Mouse (Mus musculus): ENCODE results near the gene Zfp853. TPM values are rescaled to one million over a fixed set of nuclear protein-coding genes. Genes with fewer than 3 reads are reported as not detected.

Gene Zfp853
- polyA plus RNA-seq, 1 experiment from 2014 or later: not detected

- Histone ChIP-seq H3K36me3 (peaks cover 71% of the 10 kb centered on the region), H3K4me3 (peak overlapping the region; percentile 88), H3K27ac (no peak overlapping the region), H3K9me3 (no peaks in the 10 kb centered on the region), H3K4me1 (peaks cover 18% of the 10 kb centered on the region), H3K4me2 (replicated peaks) (peak overlapping the region; percentile 88), H3K27me3 (replicated peaks) (no peaks in the 10 kb centered on the region), H3K9ac (peak overlapping the region; percentile 96)
- WGBS: 2% methylated on average over 16 of the region's 16 CpGs
- no peak for ATAC-seq (ENCODE audit: low FRiP score, low read depth)
These were observed 20.8 kb upstream of the Zfp853 start for GRCm38 (mm10) chr5:143314183-143314729.

DNA sequence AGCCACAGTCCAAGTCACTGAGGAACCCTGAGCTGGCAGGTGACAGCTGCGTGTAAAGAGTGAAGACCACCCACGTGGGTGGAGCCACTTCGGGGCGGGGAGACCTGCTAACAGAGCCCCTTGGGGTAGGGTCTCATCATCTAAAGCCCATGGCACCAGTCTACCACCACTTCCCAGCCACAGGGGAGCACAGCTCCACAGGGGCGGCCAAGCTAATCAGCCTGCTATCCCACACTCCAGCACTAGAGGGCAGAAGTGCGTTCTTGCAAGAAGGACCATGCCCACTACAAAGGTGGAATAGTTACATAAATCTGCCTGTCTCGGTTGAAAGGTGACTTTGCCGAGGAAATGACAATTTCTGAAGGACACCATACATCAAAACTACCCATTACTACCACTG is 18.5 kb upstream of the Zfp853 start:
- 71% methylated on average over 8 of the region's 8 CpGs for WGBS
- Histone ChIP-seq H3K9ac (no peak overlapping the region), H3K4me3 (no peak overlapping the region), H3K4me1 (peaks cover 18% of the 10 kb centered on the region), H3K4me2 (replicated peaks) (no peak overlapping the region), H3K27ac (no peak overlapping the region), H3K9me3 (no peaks in the 10 kb centered on the region), H3K27me3 (replicated peaks) (no peaks in the 10 kb centered on the region), H3K36me3 (peaks cover 70% of the 10 kb centered on the region)
- no peak for ATAC-seq (ENCODE audit: low FRiP score, low read depth)

DNA sequence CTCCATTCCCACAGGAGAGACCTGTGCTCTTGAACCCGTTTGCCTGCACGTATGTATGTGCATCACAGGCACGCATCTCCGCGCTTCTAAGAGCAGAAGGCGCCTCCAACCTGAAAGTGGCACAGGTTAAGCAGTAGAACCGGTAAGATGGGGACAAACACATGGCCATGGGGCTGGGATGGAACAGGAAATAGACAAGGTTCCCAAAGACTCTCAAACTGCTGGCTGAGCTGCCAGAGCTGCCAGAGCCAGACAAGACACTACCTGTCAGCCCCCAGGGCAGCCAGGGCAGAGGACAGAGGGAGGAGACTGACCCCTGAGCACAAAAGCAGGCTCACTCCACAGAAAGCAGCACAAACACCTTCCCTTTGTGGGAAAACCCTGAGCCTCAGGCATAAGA is 16.5 kb upstream of the Zfp853 start:
- ATAC-seq (ENCODE audit: low FRiP score, low read depth): no peak
- Histone ChIP-seq H3K4me3 (no peak overlapping the region), H3K27ac (no peak overlapping the region), H3K4me2 (replicated peaks) (no peak overlapping the region), H3K9ac (no peak overlapping the region), H3K36me3 (peaks cover 80% of the 10 kb centered on the region), H3K9me3 (no peaks in the 10 kb centered on the region), H3K27me3 (replicated peaks) (no peaks in the 10 kb centered on the region), H3K4me1 (peaks cover 19% of the 10 kb centered on the region)
- 98% methylated on average over 7 of the region's 7 CpGs for WGBS

- Histone ChIP-seq H3K4me3 (no peak overlapping the region), H3K36me3 (peaks cover 89% of the 10 kb centered on the region), H3K27ac (no peak overlapping the region), H3K4me1 (peaks cover 14% of the 10 kb centered on the region), H3K9ac (no peak overlapping the region), H3K4me2 (replicated peaks) (no peak overlapping the region), H3K27me3 (replicated peaks) (no peaks in the 10 kb centered on the region), H3K9me3 (no peaks in the 10 kb centered on the region)
- 93% methylated on average over 5 of the region's 5 CpGs for WGBS
- ATAC-seq (ENCODE audit: low FRiP score, low read depth): no peak
These were observed 15.4 kb upstream of the Zfp853 start for GRCm38 (mm10) chr5:143308825-143309224.

- Histone ChIP-seq H3K36me3 (peaks cover 95% of the 10 kb centered on the region), H3K9ac (no peak overlapping the region)
- ATAC-seq (ENCODE audit: low FRiP score, low read depth): no peak
These were observed 10.8 kb upstream of the Zfp853 start for GRCm38 (mm10) chr5:143304251-143304650.

DNA sequence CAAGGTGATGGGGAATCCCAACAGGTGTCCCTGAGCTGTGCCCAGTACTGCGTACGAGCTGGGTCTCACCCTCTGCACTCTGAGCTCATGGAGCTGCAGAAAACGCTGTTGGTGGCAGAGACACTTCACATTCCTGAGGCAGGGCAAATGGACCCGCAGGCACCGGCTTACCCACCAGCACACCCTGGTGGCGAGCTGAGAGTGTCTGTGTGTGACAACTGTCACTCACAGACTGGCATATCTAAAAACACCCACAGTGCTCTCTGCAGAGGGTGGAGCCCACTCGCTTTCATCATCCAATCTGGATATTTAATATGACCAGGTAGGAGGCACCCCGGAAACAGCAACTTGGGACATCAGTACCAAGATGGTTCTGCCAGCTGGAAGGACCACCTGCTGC is 7.9 kb upstream of the Zfp853 start:
- ATAC-seq (ENCODE audit: low FRiP score, low read depth): no peak
- H3K4me1 ChIP-seq: no peaks in the 10 kb centered on the region; the same call in 1 of the 2 replicates
- no peaks in the 10 kb centered on the region for H3K27me3 ChIP-seq (replicated peaks)
- 85% methylated on average over 8 of the region's 8 CpGs for WGBS
- H3K9me3 ChIP-seq: no peaks in the 10 kb centered on the region
- no peak overlapping the region for H3K9ac ChIP-seq
- no peak overlapping the region for H3K4me3 ChIP-seq
- peaks cover 84% of the 10 kb centered on the region for H3K36me3 ChIP-seq
- no peak overlapping the region for H3K4me2 ChIP-seq (replicated peaks)
- H3K27ac ChIP-seq: no peak overlapping the region

More at GRCm38 (mm10) chr5:143304251-143304650, 10.8 kb upstream of the Zfp853 start:
- Histone ChIP-seq H3K4me2 (replicated peaks) (no peak overlapping the region), H3K27me3 (replicated peaks) (no peaks in the 10 kb centered on the region), H3K4me3 (no peak overlapping the region), H3K9me3 (no peaks in the 10 kb centered on the region), H3K27ac (no peak overlapping the region), H3K4me1 (peaks cover 4% of the 10 kb centered on the region; the same call in 1 of the 2 replicates)
- 90% methylated on average over 7 of the region's 7 CpGs for WGBS

DNA sequence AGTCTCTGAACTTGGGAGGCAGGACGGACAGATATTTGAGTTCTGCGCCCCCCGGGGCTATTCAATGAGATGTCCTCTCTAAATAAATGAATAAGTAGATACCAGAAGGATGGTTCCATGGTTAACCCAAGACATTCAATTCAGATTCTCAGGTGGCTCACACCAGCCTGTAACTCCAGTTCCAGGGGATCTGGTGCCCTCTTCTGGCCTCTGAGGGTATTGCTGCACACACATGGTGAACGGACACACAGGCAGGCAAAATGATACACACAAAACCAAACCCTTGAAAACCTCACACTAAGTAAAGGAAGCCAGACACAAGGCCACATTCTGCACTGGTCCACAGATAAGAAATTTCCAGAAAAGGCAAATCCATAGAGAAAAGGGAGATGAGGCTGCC is 6.3 kb upstream of the Zfp853 start:
- WGBS: 93% methylated on average over 4 of the region's 4 CpGs
- no peak overlapping the region for H3K4me3 ChIP-seq
- no peaks in the 10 kb centered on the region for H3K9me3 ChIP-seq
- peaks cover 3% of the 10 kb centered on the region for H3K27me3 ChIP-seq (replicated peaks)
- H3K27ac ChIP-seq: no peak overlapping the region
- no peak overlapping the region for H3K4me2 ChIP-seq (replicated peaks)
- H3K36me3 ChIP-seq: peaks cover 68% of the 10 kb centered on the region
- no peaks in the 10 kb centered on the region; the same call in 1 of the 2 replicates for H3K4me1 ChIP-seq
- no peak overlapping the region for H3K9ac ChIP-seq
- no peak for ATAC-seq (ENCODE audit: low FRiP score, low read depth)

DNA sequence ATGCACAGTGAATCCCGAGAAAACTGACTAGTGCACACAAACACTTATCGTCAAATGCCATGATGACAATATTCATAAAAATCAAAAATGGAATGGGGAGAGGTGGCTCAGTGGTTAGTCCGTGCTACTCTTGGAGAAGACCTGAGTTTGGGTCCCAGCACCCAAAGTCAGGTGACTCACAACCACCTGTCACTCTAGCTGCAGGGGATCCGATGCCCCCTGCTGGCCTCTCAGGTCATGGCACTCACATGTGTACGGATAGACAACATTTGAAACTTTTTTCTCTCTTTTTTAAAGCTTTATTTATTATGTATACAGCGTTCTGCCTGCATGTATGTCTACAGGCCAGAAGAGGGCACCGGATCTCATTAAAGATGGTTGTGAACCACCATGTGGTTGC is 5.0 kb upstream of the Zfp853 start:
- Histone ChIP-seq H3K4me3 (no peak overlapping the region), H3K9me3 (no peaks in the 10 kb centered on the region), H3K27ac (no peak overlapping the region), H3K27me3 (replicated peaks) (peaks cover 16% of the 10 kb centered on the region), H3K9ac (no peak overlapping the region), H3K36me3 (peaks cover 57% of the 10 kb centered on the region), H3K4me2 (replicated peaks) (no peak overlapping the region), H3K4me1 (peaks cover 5% of the 10 kb centered on the region)
- WGBS: 93% methylated on average over 7 of the region's 7 CpGs
- no peak for ATAC-seq (ENCODE audit: low FRiP score, low read depth)

DNA sequence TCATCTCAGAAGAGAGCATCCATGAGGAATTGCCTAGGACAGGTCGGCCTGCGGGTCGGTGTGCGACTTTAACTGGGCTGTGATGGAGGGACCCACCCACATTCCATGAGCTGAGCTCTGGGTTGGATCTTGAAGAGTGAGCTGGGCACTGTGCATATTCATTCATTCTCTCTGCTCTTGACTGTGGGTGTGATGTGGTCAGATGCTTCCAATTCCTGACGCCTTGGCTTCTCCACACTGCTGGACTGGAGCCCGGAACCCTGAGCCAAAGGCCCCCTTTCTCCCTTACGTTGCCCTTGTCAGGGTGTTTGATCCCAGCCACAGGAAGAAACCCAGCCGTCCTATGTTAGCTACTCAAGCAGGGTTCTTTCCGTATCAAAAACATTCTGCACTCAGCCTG is 4.6 kb upstream of the Zfp853 start:
- Histone ChIP-seq H3K4me1 (peaks cover 9% of the 10 kb centered on the region), H3K27me3 (replicated peaks) (peaks cover 20% of the 10 kb centered on the region), H3K4me3 (no peak overlapping the region), H3K4me2 (replicated peaks) (no peak overlapping the region), H3K9me3 (no peaks in the 10 kb centered on the region), H3K27ac (no peak overlapping the region), H3K9ac (no peak overlapping the region), H3K36me3 (peaks cover 53% of the 10 kb centered on the region)
- no peak for ATAC-seq (ENCODE audit: low FRiP score, low read depth)
- 96% methylated on average over 9 of the region's 9 CpGs for WGBS

GRCm38 (mm10) chr5:143295330-143295729 is 1.9 kb upstream of the Zfp853 start:
- Histone ChIP-seq H3K9ac (no peak overlapping the region), H3K27ac (no peak overlapping the region), H3K9me3 (no peaks in the 10 kb centered on the region), H3K4me2 (replicated peaks) (no peak overlapping the region), H3K27me3 (replicated peaks) (peaks cover 46% of the 10 kb centered on the region), H3K4me1 (peaks cover 9% of the 10 kb centered on the region), H3K36me3 (peaks cover 27% of the 10 kb centered on the region), H3K4me3 (no peak overlapping the region)
- no peak for ATAC-seq (ENCODE audit: low FRiP score, low read depth)
- 95% methylated on average over 2 of the region's 2 CpGs for whole genome bisulfite sequencing

DNA sequence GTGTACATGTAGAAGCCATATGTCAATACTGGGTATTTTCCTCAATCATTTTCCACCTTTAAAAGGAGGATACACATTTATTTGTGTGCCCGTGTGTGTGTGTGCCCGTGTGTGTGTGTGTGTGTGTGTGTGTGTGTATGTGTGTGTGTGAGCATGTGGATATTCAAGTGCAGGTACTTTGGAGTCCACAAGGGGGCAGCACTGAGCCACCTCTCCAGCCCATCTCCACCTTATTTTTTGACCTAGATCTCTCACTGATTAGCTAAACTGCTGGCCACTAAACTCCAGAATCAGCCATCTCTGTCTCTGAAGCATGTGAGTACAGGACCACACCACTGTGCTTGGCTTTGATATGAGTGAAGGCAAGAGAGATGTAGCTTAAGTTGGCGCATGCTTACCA is 1.4 kb upstream of the Zfp853 start:
- H3K27me3 ChIP-seq (replicated peaks): peaks cover 51% of the 10 kb centered on the region
- no peak for ATAC-seq (ENCODE audit: low FRiP score, low read depth)

GRCm38 (mm10) chr5:143292879-143293278 is 544 bp downstream of the Zfp853 start:
- ATAC-seq (ENCODE audit: low FRiP score, low read depth): no peak
- Histone ChIP-seq H3K27ac (no peak overlapping the region), H3K4me1 (peaks cover 18% of the 10 kb centered on the region), H3K4me3 (peak overlapping the region; percentile 31), H3K4me2 (replicated peaks) (peak overlapping the region; percentile 64), H3K9me3 (no peaks in the 10 kb centered on the region), H3K27me3 (replicated peaks) (peaks cover 71% of the 10 kb centered on the region), H3K36me3 (peaks cover 3% of the 10 kb centered on the region), H3K9ac (peak overlapping the region; percentile 45; the same call in 1 of the 2 replicates)
- WGBS: 2% methylated on average over 19 of the region's 19 CpGs

More for the DNA sequence above, 1.4 kb upstream of the Zfp853 start:
- Histone ChIP-seq H3K9ac (no peak overlapping the region), H3K36me3 (peaks cover 22% of the 10 kb centered on the region), H3K4me2 (replicated peaks) (no peak overlapping the region), H3K4me1 (peaks cover 9% of the 10 kb centered on the region), H3K4me3 (no peak overlapping the region), H3K9me3 (no peaks in the 10 kb centered on the region), H3K27ac (no peak overlapping the region)
- WGBS: 87% methylated on average over 3 of the region's 3 CpGs

GRCm38 (mm10) chr5:143289299-143289698 is 4.1 kb downstream of the Zfp853 start:
- ATAC-seq (ENCODE audit: low FRiP score, low read depth): no peak
- Histone ChIP-seq H3K4me1 (peaks cover 21% of the 10 kb centered on the region), H3K4me3 (no peak overlapping the region), H3K9ac (no peak overlapping the region), H3K4me2 (replicated peaks) (no peak overlapping the region), H3K9me3 (no peaks in the 10 kb centered on the region), H3K27ac (no peak overlapping the region), H3K36me3 (no peaks in the 10 kb centered on the region; the same call in 1 of the 2 replicates), H3K27me3 (replicated peaks) (peaks cover 97% of the 10 kb centered on the region)
- WGBS: 77% methylated on average over 9 of the region's 9 CpGs
